Mouse (Mus musculus) forelimb bud, embryonic 11.5 days (tissue): ENCODE data around the gene Mc3r.
A peak's percentile ranks its signal among the peaks of the same experiment; 100 is the strongest.

Experiments
- DNase-seq: peaks from one replicate; pipeline ENCODE4 v3.0.0-alpha.2; 2012; ENCODE audit warnings: low read depth, low spot score

Mc3r gene

DNA sequence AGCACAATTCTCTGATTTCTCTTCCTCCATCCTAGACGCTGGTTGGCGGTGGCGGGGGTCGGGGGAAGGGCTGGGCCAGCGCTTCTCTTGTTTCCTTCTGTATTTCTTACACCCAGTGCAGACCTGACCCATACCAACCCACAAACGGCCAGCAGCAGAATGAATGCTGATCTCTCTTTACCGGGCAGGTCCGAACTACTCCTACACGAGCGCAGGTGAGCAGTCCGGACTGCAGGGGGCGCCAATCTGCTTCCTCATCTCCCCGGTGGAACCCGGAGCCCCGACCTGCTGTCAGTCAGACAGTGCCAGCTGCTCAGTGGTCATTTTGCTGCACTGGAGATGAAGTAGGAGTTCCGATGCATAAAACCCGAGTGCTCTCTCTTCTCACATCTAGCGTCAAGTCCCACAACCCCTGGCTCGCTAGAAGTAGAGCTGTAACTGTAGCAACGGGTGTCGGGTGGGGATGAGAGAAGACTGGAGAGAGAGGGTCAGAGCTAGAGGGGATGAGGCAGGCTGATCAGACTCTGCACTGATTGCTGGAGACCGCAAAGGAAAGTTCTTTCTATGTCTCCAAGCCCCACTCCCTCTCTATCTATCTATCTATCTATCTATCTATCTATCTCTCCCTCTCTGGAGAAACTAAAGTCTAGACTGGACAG lies at the start of gene Mc3r:
Mc3r (plus strand) TSS at position 387 of the 659 bp plus-strand sequence.
- DNase-seq = peak; percentile 49

DNA sequence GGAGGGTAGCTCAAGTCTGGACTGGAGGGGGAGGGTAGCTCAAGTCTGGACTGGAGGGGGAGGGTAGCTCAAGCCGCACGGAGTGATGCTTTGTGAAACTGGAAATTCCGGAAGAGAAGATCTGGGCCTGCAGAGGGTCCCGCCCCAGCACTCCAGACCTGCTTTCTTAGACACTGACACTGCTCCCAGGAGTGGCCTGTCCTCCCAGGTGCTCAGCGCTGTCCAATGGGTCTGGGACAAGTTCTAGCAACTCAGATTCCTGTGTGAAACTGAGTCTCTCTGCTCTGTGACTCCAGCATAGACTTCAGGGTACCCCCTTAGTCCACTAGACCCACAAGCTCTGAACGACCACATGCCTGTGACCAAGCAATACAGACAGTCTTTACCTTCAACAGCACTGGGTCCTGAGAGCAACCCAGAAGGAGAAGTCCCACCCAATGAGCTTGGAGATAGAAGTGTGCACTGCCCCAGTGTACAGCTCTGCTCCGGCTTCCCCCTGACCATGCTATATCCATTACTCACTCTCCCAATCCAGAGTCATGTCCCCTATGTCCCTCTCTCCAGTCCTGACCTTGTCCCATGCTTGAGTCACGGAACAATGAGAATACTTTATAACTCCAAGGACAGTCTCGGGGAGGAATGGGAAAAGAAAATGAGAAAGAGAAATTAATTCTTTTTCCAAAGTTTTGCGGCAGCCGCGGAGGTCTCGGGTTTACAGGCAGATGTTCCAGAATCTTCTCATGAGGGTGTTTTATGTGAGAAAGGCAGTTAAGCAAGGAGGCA lies 46.1 kb upstream of the Mc3r start:
- DNase-seq = no peak

DNA sequence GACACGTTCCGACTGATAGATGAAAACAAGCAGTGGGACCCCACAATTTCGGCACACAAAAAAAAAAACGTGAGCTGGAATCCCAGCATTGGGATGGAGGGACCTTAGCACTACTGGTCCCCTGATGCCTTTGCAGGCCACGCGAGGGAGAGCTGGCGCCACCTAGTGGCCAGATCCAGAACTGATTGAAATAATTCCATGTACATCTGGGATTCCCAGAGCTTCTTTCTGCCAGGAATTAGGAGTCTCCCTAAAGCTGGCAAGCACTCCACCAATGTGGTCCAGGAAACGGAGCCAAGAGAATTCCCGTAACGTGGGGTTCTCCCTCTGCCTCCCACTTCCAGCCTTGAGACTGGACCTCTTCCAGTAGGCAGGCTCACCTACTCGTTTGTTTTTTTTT lies 41.3 kb upstream of the Mc3r start:
- DNase-seq = peak; percentile 87

DNA sequence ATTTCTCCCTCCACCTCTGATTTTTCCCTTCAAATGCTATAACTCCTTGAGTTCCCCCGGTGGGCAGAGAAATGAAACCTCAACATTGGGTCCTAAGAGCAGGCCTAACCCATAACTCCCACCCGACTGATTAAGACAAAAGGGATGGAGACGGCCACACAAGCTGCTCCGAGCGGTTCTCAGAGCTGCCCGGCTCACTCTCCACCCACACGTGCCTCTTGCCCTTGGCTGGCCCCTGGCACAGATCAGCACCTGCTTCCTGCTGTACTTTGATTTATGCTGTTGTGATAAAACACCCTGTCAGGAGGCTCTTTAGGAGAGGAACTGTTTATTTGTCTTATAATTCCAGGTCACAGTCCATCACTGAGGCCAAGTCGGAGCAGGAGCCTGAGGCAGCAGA lies 34.8 kb upstream of the Mc3r start:
- no peak for DNase-seq

DNA sequence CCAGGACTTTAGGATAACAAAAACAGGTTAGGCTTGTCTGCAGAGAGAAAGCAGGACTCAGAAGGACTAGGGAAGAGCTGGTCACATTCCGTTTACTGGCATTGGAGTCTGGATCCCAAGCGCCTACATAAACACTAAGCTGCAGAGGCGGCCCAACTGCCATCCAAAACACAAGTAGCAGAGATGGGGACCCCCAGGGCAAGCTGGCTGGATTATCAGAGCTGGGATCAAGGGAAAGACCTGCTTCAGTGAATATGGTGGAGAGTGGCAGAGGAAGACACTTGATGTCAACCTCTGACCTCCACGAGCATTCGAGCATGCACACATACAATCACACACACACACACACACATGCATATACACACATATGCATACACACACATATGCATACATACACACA lies 34.0 kb upstream of the Mc3r start:
- no peak for DNase-seq

DNA sequence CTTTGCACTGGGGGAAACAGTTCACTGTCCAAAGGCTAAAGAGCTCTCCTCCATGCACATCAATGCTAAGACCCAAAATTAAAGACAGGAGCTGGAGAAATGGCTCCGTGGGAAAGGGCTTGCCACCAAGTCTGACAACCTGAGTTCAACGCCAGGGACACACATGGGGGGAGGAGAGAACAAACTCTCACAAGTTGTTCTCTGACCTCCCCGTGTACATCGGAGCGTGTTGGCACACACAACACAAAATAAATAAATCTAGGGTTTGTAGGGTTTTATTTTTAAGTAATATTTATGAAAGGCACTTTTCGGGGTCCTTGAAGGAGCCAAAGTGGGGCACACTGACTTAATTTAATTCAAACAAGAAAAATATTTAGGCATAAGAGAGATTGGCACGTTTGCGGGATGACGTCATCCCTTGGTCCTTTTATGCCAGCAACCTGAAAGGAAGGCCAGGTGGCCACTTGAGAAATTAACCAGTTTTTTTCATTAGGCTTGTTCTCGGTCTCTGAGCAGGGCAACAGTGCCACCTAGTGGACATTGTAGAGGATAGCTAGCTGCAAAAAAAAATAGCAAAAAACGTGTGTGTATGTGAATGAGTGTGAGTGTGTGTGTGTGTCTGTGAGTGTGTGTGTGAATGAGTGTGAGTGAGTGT lies 32.7 kb upstream of the Mc3r start:
- peak; percentile 89 for DNase-seq

DNA sequence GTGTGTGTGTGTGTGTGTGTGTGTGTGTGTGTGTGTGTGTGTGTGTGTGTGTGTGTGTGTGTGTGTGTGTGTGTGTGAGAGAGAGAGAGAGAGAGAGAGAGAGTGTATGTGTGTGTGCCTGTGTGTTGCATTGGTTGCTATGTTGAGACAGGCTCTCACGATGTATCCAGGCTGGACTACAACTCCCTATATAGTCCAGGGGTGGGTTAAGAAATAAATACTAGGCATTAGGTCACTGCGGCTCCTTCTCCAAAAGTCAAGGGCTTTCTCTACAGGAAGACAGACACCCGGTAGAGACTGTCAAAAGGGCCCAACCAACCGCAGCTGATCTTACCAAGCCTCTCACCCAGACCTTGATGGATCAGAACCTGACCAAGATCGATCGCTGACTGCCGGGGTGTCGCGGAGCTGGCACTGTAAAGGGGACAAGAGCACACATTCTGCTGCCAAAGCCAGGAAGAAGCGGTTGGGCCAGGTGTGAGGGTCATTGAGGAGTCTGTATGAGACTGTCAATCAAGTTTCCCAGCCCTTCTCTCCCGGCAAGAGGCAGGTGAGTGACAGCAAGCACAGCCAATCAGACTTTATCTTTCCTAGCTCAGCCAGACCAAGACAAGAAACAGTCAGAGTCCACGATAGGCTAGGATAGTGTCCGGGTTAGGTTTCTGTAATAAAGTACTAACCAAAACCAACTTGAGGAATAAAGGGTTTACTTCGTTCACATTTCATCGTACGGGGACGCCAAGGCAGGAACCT lies 32.0 kb upstream of the Mc3r start:
- no peak for DNase-seq

DNA sequence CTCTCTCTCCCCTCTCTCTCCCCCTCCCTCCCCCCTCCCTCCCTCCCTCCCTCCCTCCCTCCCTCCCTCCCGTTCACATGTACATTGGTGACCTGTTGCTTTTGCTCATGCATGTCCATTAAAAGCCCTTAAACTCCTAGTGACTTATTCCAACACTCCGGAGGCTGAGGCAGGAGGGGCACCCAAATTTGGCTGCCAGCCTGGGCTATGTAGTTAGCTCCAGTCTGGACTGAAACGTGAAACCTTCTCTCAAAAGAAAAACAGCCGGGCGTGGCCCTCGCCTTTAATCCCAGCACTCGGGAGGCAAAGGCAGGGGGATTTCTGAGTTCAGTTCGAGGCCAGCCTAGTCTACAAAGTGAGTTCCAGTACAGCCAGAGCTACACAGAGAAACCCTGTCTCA lies 30.4 kb upstream of the Mc3r start:
- no peak for DNase-seq

DNA sequence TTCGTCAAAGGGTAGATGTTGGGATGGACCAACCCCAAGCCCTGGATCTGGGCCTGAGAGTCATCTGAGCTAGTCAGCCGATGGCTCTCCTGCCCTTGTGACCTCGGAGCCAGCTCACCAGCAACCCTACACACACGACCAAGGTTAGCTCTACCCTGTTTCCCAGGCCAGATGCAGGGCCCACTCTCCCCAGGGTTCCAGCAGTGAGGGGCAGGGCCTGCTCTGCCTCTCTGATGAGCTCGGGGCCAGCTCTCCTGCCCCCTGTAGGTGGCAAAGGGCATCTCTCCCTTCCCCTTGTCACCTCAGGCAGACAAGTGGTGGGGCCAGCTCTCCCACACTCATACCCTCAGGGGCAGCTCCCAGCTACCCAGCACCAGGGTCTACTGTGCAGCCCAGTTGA lies 29.1 kb upstream of the Mc3r start:
- DNase-seq = no peak

DNA sequence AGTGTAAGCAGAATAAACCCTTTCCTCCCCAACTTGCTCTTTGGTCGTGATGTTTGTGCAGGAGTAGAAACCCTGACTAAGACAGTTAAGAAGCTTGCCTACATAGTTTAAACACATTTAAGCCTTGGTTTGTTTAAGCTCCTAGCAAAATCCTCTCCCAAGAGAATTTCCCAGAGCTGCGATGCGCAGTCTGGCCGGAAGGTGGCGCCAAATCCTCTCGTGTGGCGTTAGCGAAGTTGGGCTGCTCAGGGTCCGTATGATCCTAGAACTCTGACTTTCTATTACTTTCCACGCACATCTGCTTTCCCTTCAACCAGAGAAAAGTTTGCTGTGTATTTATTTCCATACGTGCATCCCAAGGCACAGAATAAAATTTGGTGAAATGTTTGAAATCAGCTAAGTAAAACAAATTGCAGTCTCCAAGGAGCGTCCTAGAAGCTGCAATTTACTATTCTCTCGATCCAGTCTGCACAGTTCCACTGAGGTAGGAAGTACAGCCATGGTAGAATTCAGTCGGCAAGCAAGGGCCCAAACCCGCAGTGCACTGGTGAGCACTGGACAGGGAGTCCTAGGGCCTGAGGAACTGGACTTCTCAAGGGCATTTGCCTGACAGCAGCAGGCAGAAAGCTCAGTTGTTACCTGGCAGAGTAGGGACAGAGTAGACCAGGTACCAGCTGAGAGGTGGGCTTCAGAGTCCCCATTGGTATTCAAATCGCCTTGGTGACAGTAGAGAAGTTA lies 26.5 kb upstream of the Mc3r start:
- DNase-seq = peak; percentile 75

DNA sequence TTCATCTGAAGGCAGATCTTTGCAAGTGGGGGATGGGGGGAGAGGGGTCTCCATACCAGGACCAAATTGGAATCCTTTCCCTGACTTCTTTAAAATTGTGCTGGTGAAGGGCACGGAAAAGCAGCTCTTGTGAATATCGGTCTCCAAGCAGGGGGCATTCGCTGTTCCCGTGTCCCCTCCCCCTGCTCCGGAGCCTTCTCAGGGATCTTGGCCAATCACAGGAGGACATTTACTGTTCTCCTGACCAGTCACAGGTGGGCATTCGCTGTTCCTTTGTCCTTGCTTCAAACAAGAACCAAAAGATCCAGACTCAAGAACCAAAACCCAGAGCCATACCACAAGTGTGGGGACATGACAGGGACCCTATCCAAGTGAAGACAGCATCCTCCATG lies 25.9 kb upstream of the Mc3r start:
- no peak for DNase-seq

DNA sequence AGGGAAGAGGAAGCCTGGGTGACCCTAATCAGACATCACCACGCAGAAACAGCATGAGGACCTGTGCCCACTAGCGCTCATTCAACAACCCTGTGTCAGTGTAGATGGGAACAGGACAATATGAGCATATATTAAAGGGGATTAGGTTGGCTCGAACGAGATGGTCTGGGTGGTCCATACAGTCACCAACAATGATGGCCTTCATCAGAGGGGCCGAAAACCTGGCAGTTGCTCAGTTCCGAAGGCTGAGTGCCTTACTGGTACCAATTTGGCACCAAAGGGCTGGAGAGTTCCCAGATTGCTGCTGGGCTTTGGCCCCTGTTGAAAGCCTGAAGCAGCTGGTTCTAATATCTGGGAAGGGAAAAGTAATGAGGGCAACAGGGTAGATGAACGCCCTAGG lies 25.4 kb upstream of the Mc3r start:
- DNase-seq = no peak

DNA sequence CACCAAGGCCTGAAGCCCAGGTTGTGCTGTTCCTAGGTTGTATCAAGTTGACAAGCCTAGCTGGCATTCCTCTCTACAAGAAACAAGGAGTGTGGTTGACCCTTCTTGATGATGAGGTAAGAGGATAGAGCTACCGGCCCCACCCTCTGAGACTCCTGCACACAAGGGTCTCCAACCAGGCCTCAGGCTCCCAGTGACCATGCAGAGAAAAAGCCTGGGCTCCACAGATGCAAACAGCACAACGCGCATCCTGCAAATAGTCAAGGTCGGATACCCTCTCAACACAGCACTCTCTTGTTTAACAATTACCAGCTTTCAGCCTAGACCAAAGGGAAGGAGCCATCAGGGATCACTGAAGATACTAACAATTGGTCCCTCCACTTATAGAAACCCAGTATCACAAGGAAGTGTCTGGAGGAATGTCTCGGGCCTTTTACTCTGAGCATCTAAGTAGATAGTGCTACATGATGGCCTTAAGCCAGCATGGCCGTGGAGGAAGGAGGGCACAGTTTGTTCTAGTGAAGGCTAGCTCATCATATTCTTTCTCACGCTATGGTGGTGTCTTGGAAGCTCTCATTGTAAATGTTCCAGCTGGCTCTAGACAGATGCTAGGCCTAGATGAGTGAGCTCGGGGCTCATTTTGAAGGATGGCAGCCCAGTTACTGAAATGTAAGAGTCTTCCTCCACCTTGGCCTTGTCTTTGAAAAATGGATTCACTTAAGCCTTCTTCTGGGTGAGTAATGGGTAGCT lies 24.7 kb upstream of the Mc3r start:
- DNase-seq = no peak

DNA sequence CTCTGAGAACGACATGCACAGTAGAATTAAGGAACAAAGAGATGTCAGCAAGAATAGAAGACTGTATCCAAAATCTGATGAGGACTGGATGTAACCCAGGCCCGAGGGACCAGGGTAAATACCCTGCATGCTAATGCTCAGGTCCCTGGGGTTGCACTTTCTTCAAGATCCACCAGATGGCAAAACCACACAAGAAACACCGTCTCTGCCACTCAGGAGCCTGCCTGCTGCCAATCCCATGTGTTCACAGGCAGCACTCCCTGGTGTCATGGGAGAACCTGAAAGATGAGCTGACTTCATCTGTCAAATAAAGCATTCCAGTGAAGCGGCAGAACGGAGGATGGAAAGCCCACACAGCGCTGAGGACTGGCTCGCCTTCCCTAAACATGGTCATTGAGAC lies 21.3 kb upstream of the Mc3r start:
- DNase-seq = peak; percentile 41

DNA sequence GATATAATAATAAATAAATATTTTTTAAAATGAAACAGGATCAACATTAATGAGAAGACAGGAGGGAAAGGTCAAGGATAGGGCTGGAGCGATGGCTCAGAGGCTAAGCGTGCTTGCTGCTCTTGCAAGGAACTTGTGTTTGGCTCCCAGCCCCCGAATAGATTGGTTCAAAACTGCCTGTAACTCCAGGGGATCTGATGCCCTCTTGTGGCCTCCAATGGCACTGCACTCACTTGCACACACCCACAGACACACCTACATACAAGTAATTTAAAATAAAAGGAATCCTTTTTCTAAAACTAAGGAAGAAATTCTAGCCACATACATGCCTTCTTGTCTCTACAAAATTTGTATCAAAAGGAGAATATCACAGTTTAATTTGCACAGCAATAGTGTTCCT lies 20.5 kb upstream of the Mc3r start:
- DNase-seq = no peak

DNA sequence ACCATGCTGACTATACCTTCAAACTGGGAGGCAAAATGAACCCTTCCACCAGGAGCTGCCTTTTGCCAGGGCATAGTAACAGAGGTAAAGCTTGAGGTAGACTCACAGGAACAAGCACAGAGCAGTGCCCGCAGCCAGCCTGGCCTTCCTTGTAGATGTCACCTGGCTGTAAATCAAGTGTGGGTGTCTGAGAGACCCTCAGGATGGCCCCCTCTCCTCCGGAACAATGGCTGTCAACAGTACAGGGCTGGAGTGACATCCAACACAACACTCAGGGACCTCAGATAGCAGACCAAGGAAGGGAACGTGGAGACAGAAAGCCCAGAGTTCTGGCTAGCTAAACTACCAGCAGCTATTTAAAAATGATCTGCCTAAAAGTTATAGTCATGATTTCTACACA lies 19.1 kb upstream of the Mc3r start:
- no peak for DNase-seq

DNA sequence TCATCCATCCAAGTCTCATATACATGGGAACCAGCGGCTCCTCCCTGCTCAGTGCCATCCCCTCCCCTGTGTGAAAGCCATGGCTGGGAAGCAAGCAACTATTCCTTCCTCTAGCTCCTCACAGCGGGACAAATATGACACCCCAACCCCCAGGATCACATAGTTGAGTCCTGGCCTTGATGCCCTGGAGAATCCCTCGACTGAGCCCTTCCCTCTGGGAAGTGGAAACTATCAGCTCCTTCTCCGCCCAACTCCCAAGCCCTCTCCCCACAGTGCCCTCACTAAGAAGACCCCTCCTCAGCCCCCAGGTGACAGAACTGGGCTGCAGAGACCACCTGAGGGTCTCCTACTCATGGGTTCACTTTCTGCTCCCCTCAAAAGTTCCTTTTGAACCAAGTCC lies 18.2 kb upstream of the Mc3r start:
- no peak for DNase-seq

DNA sequence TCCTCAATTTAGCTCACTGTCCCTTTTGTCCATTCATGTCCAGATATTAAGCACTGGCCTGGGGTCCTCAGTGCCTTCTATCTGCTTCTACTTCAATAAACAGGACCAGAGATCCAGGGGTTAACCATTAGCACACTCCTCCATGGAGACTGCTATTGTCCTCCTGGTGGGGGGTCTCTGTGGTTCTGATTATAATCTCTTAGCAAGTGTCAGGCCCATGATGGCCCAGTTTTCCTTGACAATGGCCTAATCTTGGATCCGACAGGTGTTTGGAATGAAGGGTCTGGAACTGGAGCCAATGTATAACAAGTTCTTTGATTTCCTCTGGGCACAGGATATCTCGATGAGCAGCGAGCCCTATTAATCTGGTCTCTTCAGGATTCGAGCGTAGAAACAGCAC lies 10.1 kb upstream of the Mc3r start:
- DNase-seq = no peak

DNA sequence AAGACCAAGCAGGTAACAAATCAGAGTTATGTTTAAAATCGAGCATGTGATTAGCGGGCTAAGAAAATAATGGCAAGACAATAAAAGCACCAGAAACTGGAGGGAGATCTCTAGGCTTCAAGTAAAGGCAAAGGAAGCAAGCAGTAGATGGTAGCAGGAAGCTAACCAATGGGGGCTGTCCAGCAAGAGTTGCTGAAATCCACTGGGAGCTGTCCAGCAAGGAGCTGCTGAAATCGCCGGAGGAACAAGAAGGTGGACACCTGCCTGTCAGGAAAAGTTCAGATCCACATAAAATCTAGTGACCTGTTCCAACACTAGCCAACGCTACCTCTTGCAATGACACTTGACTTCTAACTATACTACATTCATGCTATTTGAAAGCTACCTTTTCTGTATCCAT lies 7.3 kb upstream of the Mc3r start:
- peak; percentile 79 for DNase-seq

DNA sequence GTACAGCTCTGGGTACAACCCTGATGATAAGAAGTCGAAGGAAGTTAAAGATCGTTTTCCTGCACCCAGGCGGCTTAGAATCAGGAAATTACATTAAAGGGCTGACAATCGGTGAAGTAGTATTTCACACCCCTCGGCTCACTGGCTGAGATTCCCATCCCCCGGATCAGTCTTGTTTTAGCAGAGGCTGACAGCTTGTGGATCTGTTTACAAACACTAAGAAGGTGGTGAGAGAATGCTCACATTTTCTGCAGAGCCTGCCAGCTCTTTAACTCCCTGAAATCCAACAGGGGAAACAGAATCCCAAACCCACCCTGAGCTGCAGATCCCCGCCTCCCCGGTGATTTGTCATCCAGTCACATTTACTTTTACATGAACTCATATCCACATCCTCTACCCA lies 2.8 kb upstream of the Mc3r start:
- no peak for DNase-seq

DNA sequence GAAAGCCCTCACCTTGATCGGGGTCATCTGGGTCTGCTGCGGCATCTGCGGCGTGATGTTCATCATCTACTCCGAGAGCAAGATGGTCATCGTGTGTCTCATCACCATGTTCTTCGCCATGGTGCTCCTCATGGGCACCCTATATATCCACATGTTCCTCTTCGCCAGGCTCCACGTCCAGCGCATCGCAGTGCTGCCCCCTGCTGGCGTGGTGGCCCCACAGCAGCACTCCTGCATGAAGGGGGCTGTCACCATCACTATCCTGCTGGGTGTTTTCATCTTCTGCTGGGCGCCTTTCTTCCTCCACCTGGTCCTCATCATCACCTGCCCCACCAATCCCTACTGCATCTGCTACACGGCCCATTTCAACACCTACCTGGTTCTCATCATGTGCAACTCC lies 1.0 kb downstream of the Mc3r start:
- DNase-seq = no peak
